Mouse (Mus musculus): ENCODE measurements around the gene Slc25a20.

The Slc25a20 gene

DNA sequence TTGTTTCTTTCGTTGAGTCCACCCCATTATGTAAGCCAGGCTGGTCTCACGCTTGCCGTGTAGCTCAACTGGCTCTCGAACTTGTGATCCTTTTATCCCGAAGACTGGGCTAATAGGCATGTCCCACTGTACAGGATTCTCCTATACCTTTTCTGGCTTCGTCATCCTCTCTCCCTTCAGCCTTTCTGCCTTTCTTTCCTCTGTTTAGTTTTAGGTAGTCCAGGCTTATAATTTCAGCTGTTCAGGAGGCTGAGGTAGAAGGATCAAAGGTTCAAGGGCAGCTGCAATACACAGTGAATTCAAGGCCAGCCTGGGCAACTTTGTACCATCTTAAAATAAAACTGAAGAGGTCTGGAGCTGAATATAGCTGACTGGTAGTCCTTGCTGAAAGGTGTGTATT lies 25.3 kb downstream of the Slc25a20 start:
- no peak for DNase-seq (ENCODE audit: low read depth, low spot score)

DNA sequence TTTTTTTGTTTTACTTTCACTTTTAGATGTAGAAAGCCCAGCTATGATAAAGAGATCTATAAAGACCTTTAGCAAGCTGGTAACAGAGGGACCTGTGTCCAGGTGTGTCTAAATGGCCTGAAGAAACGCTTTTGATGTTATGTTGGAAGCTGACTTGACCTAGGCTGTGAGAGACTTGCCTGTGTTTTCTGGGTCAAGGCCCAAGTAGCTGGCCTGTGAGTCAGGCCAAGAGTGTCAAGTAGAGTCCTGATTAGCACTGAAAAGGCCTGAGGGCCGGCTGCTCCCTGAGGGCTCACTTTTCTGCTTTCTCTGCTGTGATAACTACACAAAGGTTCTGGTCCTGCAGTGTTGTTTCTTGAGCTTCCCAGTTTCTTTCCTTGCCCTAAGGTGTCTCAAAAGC lies 25.8 kb downstream of the Slc25a20 start:
- no peak for DNase-seq (ENCODE audit: low read depth, low spot score)

DNA sequence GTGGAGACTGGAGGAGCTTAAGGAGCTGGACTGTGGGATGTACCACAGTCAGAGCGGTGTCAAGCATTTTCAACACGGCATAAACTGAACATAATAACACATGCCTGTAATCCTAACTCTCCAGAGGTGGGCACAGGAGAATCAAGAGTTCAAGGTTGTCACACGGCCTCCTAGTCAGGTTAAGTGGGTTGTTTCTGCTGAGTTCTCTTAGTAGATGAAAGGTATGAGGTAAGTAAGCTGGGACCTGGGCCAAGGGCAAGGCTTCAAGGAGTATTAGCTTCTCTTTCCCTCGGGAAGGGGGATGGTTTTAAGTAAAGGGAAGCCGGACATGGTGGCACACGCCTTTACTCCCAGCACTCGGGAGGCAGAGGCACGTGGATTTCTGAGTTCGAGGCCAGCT lies 26.6 kb downstream of the Slc25a20 start:
- peak; percentile 39 for DNase-seq (ENCODE audit: low read depth, low spot score)

DNA sequence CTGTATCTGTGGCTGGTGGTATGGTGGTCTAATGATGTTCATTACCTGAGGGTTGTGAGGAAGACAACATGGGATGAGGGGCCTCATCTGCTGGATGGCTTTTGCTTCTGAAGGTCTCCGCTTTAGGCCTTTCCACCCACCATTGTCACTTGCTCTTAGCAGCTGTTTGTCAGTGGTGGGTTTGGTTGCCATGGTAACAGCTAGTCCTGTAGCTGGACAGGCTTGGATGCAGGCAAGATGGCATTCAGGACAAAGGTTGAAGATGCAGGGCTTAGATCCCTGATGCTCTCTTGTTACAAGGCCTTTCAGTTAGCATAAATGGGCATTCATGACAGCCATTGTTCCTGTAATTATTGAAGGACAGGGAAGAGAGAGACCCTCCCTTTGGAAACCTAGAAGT lies 27.2 kb downstream of the Slc25a20 start, which contains the start of gene Prkar2a:
Gene Prkar2a, plus strand, starts transcription at position 209 of the 400 bp plus-strand sequence.
- no peak for DNase-seq (ENCODE audit: low read depth, low spot score)

DNA sequence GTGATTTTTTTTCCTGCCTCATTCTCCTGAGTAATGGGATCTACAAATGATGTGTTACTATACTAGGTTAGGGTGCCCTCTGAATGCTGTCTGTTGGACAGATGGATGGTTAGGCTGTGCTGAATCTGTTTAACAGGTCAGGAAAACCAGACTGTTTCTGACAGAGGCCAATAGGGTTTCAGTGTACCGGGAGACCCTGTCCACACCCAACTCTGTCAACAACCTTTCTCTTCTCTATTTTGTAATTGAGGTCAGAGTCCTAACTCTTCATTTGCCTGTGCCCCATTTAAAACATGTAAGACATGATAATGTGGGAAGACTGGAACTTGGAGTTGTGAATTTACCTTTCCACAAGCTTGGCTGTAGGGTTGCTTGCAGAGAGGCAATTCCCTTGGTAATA lies 28.1 kb downstream of the Slc25a20 start:
- no peak for DNase-seq (ENCODE audit: low read depth, low spot score)

DNA sequence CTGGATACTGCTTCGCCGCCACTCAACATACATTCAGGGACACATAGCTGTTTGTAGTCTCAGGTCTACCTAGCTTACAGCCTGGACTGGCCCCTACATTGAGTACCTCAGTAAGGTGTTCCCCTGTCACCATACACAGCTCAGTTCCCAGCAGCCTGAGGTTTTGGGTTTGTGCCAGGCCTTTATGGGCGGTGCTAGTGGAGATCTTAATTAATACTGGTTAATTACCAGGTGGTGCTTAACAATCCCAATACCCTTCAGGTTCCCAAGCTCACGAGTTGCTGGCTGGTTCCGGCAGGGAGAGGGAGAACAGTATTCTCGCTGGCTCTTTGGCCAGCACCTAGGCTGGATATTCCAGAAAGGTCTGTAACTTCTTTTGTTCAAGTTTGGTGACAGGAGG lies 29.0 kb downstream of the Slc25a20 start:
- DNase-seq (ENCODE audit: low read depth, low spot score): no peak

DNA sequence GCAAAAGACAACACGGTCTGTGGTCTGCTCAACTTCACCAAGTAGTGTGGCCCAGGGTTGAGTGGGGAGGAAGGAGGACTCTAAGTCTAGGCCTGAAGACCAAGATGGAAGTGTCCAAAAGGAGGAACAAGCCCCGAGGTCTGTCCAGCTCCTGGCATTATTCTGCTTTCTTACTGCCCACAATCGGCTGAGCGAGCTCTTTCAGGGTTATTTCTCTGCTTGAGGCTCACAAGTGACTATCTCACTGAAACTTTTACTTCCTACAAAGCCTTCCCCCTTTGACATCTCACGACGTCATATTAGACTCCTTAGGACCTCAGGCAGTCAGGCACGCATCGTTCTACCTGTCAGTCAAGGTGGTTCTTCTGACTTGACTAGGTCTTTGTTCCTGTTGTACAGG lies 29.5 kb downstream of the Slc25a20 start:
- DNase-seq (ENCODE audit: low read depth, low spot score): no peak

DNA sequence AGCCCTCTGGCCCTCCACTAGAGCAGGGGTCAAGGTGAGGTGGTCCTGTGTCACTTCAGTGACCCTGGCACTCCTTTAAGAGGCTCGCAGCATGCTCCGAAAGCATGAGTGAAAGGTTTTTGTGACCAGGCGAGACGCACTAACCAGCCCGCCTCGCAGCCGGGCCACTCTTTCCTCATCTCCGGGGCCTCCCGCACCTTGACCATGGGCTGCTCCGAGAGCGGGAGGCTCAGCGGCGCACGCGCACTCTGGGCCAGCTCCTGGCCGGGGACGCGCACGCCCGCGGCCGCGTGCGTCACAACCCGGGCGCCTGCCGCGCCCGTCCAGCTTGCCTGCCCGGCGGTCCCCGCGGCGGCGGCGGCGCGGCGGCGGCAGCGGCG lies 29.9 kb downstream of the Slc25a20 start:
- peak; percentile 87 for DNase-seq (ENCODE audit: low read depth, low spot score)

DNA sequence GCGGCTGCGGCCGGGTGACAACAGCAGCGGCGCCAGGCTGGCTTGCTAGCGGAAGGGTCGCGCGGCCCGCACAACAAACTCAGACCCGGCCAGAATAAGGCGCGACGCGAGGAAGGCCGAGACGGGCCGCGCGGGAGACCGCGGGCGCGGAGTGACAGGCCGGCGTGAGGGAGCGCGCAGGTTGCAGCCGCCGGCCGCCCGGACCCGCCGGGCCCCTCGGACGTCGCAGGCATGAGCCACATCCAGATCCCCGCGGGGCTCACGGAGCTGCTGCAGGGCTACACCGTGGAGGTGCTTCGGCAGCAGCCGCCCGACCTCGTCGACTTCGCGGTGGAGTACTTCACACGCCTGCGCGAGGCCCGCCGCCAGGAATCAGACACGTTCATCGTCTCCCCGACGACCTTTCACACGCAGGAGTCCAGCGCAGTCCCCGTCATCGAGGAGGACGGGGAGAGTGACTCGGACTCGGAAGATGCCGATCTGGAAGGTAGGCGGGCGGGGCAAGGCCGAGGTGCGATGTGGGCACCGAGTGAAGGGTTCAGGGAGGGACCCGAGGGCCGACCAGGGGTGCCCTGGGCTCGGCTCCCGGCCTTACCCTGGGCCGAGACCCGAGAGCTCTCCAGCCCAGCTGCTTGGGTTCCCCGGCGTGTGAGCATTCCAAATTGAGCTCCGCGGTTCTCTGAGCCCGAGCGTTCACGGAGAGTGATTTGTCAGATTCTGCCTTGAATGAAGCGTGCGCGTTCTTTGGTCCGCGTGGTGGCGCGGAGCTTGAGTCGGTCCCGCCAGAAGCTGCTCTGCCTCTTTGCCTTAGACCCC lies 30.5 kb downstream of the Slc25a20 start:
- DNase-seq (ENCODE audit: low read depth, low spot score): peak; percentile 30

DNA sequence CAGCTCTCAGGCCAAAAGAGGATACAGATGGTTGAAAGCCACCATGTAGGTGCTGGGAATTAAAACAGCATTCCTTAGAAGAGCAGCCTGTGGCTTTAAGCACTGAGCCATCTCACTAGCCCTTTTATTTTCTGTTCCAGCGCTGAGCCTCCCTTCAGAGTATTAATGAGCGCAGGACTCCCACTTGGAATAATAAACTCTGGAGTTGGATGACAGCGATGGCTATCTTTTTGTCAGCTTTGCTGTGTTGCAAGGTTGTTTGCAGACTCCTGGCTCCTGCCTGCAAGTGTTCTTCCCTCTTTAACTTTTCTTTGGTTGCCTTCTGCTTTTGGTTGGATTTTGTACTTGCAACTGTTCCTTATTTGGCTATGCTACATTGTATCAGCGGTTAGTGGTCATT lies 32.1 kb downstream of the Slc25a20 start:
- no peak for DNase-seq (ENCODE audit: low read depth, low spot score)

DNA sequence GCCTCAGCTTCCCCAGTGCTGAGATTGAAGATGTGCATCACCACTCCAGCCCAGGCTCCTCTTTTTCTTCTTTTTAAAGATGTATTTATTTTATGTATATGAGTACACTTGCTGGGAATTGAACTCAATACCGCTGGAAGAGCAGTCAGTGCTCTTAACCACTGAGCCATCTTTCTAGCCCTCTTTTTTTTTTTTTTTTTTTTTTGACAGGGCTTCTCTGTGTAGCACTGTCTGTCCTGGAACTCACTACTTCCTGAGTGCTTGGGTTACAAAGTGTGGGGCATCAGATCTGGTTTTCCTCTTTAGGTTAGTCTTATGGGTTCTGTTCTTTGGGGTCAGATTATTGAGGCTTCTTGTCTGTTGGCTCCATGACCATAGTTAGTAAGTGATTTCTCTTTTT lies 32.6 kb downstream of the Slc25a20 start:
- no peak for DNase-seq (ENCODE audit: low read depth, low spot score)

DNA sequence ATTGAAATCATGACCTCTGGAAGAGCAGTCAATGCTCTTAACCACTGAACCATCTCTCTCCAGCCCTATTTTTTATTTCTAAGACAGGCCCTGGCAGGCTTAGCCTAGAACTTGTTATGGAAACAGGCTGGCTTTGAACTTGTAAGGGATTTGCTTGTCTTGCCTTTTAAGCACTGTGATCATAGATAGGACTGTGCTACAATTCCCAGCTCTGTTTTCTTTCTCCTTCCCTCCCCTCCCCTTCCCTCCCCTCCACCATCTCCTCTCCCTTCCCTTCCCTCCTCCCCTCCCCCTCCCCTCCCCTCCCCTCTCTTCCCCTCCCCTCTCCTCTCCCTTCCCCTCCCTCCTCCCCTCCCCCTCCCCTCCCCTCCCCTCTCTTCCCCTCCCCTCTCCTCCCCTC lies 40.6 kb downstream of the Slc25a20 start:
- DNase-seq (ENCODE audit: low read depth, low spot score): no peak

DNA sequence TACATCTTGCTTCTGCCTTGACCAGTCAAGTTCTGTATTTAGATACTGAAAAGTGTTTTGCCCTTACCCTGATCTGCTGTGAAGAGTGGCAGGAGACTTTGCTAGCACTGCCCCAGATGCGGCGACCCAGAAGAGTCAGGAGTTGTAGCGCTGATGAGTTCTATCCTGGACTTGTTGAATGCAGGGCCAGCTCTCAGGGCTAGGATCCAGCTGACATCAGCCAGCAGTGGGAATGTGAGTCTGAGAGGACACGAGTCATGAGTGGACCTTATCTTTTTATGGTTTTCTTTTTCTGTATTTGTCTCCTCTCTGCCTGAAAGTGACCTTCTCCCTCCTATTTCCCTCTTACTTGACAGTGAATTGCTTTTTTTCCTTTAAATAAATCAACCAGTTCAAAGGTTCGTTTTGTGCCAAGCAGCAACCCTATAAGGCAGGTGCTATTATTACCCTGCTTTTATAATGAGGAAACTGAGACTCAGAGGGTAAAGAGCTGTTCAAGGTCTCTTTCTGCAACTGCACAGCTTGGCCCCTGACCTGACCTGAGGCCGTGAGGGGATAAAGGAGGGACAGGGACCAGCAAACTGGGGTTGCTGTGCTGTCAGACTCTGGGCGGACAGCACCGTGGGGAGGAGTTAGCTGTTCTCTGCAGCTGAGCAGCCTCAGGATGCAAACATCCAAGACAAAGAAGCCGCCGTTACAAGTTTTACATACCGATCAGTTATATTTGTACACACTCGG lies 41.7 kb downstream of the Slc25a20 start:
- peak; percentile 52 for DNase-seq (ENCODE audit: low read depth, low spot score)

DNA sequence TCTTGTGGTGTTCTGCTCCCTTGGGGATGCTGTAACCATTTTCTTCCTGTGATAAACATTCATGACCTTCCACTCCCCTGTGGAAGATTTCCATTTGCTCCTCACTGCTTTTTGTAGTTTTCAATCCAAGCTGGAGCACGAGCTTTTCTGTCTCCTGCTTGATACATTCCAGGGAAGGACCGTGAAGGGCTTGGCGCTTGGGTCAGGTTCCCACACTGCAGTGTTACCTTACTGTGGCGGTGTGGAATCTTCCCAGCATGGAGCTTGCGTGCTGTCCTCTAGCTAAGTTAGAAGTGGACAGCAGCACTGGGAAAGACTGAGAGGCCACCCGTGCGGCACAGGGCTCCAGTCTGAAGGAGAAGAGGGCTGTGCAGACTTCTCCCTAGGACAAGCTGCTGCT lies 42.7 kb downstream of the Slc25a20 start:
- peak; percentile 34 for DNase-seq (ENCODE audit: low read depth, low spot score)

DNA sequence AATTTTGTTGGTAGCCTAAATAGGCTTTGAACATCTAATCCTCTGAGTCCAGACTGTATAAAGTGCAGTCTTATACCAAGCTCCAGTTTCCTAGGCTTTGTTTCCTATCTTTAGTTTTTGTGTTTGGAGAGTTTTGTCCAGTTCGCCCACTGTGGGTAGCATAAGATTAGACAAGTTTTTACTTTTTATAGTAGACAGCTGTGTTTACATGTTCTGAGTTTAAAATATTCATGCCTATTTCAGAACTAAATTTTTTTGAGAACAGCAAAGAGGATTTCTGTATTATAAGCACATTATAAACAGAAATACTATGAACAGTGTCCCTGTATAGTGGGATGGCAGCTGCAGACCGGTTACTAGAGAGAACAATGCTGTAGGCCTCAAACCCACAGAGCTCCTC lies 45.3 kb downstream of the Slc25a20 start:
- no peak for DNase-seq (ENCODE audit: low read depth, low spot score)

DNA sequence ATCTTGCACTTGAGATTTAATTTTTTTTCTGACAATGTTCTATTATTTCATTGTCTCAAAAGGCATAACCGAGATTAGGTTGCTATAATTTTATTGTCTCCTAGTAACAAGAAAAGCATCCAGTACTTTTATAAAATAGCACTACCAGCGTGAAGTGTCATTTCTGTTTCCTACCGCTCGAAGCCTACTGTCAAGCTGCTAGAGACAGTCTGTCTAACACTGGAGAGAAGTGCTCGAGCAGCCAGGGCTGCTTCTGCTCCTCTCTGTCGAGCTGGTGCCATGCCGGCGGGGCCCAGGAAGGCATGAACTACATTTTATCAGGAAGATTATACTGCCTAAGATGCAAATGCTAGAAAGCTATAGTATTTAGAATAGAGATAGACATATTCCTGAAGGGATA lies 46.9 kb downstream of the Slc25a20 start:
- no peak for DNase-seq (ENCODE audit: low read depth, low spot score)

DNA sequence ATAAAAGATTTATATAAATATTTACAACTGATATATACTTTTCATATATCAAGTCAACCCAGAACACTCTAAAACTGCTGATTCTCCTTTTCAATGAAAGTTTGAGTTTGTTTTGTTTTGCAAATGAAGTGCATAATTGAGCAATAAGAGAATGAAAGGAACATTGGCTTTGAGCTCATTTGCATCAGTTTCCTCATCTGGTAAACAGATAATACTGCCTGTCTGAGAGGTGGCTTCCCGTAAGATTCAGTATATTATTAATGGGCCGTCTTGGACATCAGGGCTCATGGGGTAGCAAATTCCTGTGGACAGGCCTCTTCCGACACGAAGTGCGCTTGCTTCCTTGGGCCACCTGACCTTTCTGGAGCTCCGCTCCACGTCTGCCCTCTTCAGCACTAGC lies 48.9 kb downstream of the Slc25a20 start:
- no peak for DNase-seq (ENCODE audit: low read depth, low spot score)

DNA sequence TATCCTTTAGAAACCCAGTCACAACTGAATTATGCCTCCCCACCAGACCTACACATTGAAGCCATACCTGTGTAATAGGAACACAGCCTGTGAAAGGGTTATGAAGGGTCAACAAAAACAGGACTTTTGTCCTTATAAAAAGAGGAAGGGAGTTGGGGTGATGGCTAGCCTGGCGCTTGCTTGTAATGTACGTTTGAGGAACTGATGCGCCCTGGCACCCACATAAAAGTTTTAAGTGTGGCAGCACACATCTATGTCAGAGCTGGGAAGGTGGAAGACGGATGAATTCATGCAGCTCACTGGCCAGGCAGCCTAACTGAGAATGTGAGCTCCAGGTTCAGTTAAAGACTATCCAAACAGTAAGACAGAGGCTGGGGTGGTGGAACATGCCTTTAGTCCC lies 54.3 kb downstream of the Slc25a20 start:
- no peak for DNase-seq (ENCODE audit: low read depth, low spot score)

DNA sequence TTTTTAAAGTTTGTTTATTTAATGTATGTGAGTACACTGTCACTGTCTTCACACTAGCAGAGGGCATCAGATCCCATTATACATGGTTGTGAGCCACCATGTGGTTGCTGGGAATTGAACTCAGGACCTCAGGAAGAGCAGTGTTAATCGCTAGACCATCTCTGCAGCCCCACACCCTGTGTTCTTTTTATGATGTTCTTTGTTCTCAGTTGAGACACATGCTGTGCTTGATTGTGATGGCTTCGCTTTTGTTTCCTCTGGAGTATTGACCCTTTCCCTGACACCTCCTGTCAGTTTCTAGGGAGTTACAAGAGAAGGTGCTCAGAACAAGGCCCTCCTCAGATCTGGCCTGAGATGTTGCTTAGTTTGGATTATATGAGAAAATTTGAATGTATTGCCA lies 61.9 kb downstream of the Slc25a20 start:
- no peak for DNase-seq (ENCODE audit: low read depth, low spot score)

DNA sequence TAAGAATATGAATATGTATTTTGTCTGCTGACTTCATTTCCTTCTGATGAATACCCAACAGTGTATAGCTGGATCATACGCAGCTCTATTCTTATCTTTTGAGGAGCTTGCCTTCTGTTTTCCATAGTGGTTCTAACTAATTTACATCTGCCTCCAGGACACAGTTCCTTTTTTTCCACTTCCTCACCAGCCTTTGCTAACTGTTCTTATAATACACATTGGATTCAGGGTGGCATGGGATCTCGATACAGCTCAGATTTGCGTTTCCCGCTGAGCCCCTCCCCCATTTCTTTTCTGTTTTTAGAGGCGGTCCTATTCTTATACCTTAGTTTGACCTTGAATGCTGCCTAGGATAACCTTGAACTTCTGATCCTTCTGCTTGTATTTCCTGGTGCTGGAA lies 64.2 kb downstream of the Slc25a20 start:
- no peak for DNase-seq (ENCODE audit: low read depth, low spot score)

DNA sequence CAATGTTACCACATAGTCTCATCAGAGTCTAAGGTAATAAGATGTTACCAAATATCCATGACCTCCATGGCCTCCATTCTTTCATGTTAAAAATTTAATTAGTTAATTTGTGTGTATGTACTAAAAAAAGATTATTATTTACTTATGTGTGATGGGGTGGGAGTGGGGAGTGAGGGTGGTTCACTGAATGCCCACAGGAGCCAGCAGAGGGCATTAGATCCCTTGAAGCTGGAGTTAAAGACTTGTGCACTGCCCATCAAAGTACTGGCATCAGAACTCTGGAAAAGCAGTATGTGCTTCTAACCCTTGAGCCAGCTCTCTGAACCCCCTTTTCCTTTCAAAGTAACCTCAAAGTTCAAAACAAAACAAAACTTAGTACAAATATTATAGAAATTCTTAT lies 67.2 kb downstream of the Slc25a20 start:
- DNase-seq (ENCODE audit: low read depth, low spot score): no peak

DNA sequence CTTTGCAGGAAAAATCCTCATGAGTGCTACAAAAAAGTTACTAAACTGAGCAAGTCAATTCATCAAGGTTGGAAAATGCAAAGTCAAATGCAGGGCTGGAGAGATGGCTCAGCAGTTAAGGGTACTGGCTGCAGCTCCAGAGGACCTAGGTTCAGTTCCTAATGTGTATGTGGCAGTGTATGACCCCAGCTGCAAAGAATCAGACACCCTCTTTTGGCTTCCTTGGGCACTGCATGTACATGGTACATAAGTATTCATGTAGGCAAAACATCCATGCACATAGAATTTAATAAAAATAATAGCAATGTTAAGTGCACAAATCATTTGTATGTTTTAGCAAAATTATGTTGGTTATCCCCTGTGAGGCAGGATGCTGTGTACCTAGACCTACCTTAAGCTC lies 70.6 kb downstream of the Slc25a20 start:
- DNase-seq (ENCODE audit: low read depth, low spot score): no peak

Data from skeletal muscle tissue, adult 2 months (tissue).